In the genomic region with DNA sequence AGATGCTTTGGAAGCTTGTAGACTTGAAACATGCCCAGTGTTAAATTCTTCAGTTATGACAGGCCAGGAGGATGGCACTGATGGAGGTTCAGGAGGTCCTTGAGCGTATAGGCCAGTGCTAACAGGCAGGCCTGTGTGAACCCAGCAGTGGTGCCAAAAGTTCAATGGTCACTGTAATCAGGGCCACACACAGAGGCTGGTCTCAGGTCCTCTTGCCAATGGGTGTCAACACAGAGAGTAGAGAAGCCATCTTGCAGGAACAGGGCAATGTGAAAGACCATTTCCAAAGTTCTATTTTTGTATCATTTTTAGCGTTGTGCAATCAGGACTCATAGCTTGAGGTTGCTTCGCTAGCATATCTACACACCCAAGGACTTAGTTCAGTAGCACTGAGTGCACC, we compare ENCODE assay signal across 22 mouse cellular contexts.
"Had no signal": no experiment of that assay in that cellular context is flagged by ENCODE, and none has a peak within 500 bp of the region (broad histone marks: within the 10 kb centered on the region; RNA-seq: fewer than 3 reads in every experiment).

No protein-coding gene starts in this region.

- ATAC-seq: hindbrain, postnatal 0 days; intestine, embryonic 16.5 days had no signal

- H3K36me3 ChIP-seq: heart, embryonic 13.5 days; heart, embryonic 15.5 days; hindbrain, embryonic 13.5 days; hindbrain, embryonic 15.5 days; limb, embryonic 10.5 days; limb, embryonic 12.5 days had no signal

- H3K4me1 ChIP-seq: hindbrain, embryonic 13.5 days; hindbrain, embryonic 15.5 days; limb, embryonic 10.5 days; limb, embryonic 12.5 days had no signal

- H3K27me3 ChIP-seq: heart, embryonic 13.5 days; heart, embryonic 15.5 days; hindbrain, embryonic 13.5 days; hindbrain, embryonic 15.5 days; limb, embryonic 12.5 days had no signal

- H3K4me3 ChIP-seq: heart, adult 2 months; heart, embryonic 13.5 days; heart, embryonic 15.5 days; hindbrain, embryonic 13.5 days; hindbrain, embryonic 15.5 days; left cerebral cortex, adult 2 months; limb, embryonic 10.5 days; limb, embryonic 12.5 days had no signal

- H3K27ac ChIP-seq: heart, adult 2 months; heart, embryonic 13.5 days; heart, embryonic 15.5 days; hindbrain, embryonic 13.5 days; hindbrain, embryonic 15.5 days; hindbrain, postnatal 0 days; left cerebral cortex, adult 2 months; limb, embryonic 10.5 days; limb, embryonic 12.5 days; liver, embryonic 14.5 days had no signal

- DNase-seq: gastrocnemius, postnatal 14 days; gastrocnemius, postnatal 36 days; heart, adult 11 months; heart, adult 2 months; heart, postnatal 14 days; heart, postnatal 36 days; kidney, adult 11 months; kidney, postnatal 14 days; layer of hippocampus, adult 9-11 months; layer of hippocampus, postnatal 36 days had no signal

- H3K9me3 ChIP-seq: heart, embryonic 13.5 days; heart, embryonic 15.5 days; hindbrain, embryonic 13.5 days; hindbrain, embryonic 15.5 days; limb, embryonic 10.5 days; limb, embryonic 12.5 days had no signal

- H3K4me2 ChIP-seq: heart, embryonic 11.5 days; heart, embryonic 13.5 days; heart, embryonic 15.5 days; hindbrain, embryonic 13.5 days; hindbrain, embryonic 15.5 days; limb, embryonic 12.5 days; liver, embryonic 11.5 days had no signal

- H3K9ac ChIP-seq: heart, embryonic 13.5 days; heart, embryonic 15.5 days; hindbrain, embryonic 13.5 days; hindbrain, embryonic 15.5 days; limb, embryonic 12.5 days; liver, embryonic 14.5 days had no signal
